Mouse (Mus musculus): ENCODE measurements at regions not wholly inside any gene's neighbourhood (a gene's known extent, or its start where the extent isn't known, plus 50 kb on each side); places are given as distances from the start of the nearest gene placed in this dataset.

DNA sequence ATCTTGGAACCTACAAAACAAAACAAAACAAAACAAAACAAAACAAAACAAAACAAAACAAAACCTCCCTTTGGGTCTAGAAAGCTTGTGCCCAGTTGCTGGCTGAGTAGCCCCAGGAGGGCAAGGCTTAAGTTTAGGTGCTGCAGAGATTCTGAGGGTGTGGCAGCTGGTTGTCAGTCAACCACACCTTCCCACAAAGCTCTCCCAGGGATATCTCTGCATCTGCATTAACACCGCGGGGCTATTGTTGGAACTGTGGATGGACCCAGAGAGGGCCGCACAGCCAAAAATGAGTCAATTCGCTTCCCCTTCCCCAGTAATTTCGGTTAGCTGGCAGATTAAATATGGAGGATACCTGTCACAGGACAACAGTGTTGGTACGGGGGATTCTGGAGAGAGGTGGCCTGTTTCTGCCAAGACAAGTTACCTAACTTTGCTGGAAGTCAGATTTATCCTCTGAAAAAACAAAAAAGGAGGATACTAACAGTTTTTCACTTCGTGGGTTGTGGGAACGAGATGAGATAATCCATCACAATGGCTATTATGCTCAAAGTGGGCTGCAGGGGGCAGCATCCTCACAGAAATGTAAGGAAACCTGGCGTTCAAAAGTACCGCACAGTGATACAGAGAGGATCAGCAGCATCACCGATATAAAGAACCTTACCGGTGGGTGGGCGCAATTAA lies 96.7 kb downstream of the 1500009L16Rik start:
- peak; percentile 77 to 88 for DNase-seq

DNA sequence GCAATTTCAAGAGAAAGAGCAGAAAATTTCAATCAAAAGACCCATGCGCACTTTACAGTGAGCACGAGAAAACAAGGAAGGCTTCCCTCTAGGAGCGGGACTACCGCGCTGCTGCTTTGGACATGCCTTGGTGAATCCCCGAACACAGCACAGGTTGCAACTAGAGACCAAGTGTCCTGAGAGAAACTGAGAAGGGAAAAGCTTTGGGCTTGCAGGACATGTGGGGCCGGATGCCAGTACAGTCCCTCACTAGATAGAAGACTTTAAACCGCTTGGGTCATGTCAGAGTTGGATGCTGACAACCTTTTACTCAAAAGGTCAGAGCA lies 97.2 kb downstream of the 1500009L16Rik start:
- no peak for DNase-seq

DNA sequence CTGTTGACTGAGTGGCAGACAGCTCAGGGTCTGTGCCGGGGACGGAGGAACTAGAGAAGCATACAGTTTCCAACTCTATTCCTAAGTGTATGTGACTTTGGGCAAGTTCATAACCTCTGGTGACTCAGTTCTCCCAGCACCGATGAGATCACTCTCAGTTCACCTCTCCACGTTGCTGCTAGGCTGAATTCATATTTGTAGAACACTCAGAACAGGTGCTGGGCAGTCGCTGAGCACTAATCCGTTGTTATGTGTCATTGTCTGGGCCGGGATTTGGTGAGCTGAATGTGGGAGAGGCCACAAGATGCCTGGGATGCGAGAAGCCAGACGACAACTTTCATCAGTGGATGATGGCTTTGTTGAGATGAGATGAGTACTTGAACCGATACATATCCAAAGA lies 98.4 kb downstream of the 1500009L16Rik start:
- no peak for DNase-seq

DNA sequence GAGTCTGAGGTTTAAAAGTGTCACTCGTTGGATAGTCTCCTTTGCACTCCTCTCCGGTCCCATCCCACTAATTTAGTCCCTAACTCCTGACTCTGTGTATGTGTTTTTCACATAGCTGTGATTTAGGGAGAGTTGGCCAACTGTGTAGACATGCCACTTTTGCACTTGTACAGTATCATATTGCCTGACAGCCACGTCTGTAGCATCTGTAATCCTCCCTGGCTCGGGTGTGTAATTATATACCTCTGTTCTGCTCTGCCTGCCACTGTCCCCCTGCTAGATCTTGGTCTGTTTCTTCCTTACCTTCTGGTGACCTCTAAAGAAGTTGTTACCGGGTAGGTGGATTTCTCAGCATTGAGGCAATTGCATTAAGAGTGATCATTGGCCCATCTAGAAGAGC lies 103.4 kb downstream of the 1500009L16Rik start:
- no peak for DNase-seq

DNA sequence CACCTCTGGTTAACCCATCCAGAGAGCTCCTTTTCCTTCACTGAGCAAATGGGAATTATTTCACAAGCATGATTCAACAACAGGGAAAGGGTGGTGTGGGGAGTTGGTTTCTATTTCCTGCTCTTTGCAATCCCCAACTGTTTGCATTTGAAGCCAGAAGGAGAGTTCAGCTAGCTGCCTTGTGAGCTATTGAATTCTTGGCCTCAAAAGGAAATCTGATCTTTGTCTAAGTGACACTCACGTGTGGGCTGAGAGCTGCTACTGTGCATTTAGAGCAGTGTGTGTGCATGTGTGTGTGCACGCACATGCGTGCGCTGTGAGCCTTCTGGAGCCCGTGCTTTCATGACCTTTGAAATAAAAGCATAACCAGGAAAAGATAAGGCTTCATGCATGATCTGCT lies 113.7 kb downstream of the 1500009L16Rik start:
- DNase-seq, result no peak

DNA sequence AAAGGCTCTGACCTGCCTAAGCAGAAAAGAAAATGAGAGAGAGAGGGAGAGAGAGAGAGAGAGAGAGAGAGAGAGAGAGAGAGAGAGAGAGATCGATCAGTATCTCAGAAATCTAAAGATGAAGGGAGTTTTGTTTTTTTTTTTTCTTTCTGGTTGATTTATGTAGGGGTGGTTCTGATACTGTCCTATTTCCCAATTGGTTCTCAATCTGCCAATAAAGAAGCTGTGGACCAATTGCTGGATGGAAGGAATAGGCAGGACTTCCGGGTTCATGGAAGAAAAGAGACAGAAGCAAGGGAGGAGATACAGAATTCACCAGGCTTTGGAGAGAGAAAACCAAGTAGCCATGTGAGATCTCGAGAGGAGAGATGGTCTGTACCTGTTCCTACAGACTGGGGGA lies 117.6 kb downstream of the 1500009L16Rik start:
- no peak for DNase-seq

DNA sequence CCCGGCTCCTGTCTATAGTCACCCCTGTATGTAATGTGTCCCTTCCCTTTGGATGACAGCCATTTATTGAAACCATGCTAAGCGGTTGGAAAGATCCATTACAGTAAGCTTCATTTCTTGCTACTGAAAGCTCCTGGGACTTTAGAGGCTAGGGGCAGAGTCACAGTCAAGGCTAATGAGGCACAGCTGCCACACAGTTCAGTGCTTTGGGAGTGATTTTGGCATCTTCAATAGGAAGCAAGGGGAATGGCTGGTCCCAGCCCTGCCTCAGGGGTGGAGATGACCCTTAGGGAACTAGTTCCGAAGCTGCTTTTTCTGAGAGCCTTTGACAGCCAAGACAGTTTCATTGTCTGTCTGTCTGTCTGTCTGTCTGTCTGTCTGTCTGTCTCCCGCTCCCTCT lies 128.2 kb downstream of the 1500009L16Rik start:
- no peak for DNase-seq

DNA sequence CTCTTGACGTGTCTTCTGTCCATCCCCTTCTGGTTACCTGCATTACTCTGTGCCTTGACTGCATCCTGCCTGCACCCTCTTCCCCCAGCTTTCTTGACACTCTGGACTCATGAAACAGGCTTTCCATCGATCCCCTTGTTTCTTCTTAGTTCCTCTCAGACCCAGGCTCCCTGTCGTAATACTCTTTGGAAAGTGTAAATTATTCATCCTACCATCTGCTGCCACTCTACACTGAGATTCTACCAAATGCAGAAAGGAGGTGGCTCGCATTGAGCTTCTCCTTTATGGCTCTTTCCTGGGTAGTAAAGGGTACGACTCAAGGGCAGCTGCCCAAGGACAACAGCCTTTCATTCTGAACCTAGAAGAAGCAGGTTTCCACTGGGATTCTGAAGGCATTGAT lies 129.5 kb downstream of the 1500009L16Rik start:
- no peak for DNase-seq

DNA sequence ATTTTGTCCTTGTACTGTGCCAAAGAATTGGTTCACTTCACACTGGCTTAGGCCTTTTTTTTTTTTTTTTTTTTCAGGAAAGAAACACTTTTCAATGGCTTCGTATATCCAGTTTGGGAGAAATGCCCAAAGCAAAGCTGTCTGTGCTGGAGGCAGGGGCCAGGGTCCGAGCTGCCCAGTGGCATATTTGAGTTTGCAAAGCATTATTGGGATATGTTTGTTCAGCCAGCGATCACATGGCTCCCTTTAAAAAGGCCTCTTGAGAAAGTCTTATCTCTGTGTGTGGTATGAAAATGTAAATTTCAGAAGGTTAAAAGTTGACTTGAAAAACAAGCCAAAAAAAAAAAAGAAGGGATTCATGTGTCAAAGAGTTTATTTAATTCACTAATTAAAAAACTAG lies 130.1 kb downstream of the 1500009L16Rik start:
- no peak for DNase-seq

DNA sequence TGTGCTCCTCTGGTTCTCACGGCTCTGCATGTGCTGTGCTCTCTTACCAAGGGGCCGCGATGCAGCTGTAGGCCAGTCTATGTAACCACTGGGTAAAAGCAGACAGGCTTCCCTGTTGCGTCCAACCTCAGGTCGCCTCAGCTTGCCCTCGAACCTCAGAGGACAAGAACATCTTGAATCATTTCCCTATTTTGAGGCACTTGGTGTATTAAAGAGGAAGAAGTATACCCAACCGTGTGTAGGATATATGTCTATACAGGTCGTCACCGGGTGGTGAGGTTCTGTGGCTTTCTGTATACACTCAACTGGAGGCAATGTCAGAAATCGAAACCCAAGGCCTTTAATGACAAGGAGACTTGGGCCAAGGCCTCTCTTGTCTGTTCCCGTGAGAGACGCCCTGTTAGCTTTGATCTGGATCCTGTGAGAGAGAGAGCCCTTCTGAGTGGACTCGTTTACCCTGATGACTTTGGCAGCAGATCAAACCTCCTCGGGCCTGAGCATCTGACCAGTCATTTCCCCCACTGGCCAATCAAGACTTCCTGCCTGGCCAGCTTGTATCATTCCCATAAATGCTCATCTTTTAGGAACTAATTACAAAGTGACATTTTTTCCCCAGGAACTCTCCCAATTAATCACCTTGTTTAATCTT lies 135.3 kb downstream of the 1500009L16Rik start:
- no peak for DNase-seq

DNA sequence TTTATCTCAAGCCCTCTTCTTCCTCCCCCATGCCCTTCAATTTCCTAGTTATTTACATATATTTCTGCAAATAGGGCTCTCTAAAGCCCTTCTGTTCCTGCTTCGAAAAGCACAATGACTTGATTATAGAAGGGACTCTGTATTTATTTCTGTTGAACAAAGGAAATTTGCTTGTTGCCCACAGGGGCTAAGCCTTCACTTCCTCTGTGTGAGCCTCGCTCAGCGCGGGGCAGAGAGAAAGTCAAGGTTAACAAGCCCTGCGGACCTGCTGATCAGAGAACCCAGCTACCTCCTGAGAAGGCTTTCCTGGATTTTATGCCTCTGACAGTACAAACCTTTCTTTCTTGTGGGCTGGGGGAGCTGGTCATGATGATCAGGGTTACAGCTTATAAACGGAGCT lies 136.0 kb downstream of the 1500009L16Rik start:
- DNase-seq, result no peak

DNA sequence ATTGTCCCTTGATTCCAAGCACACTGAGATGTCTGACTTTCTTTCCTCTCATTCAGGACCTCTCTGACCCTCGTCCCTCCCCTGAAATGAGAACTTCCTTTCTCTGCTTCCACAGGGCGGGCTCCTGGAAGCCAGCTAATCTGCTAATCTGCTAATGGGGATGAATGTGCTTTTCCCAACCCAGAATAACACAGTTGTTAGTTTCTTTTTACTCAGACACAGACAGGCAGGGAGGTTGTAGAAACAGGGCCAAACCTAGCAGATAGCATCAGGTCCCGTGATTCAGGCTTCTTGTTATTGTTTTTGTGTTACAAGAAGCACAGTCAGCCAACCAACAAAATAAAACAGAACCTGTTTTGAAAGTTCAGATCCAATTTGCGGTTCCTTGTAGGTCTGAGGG lies 137.0 kb downstream of the 1500009L16Rik start:
- no peak for DNase-seq

DNA sequence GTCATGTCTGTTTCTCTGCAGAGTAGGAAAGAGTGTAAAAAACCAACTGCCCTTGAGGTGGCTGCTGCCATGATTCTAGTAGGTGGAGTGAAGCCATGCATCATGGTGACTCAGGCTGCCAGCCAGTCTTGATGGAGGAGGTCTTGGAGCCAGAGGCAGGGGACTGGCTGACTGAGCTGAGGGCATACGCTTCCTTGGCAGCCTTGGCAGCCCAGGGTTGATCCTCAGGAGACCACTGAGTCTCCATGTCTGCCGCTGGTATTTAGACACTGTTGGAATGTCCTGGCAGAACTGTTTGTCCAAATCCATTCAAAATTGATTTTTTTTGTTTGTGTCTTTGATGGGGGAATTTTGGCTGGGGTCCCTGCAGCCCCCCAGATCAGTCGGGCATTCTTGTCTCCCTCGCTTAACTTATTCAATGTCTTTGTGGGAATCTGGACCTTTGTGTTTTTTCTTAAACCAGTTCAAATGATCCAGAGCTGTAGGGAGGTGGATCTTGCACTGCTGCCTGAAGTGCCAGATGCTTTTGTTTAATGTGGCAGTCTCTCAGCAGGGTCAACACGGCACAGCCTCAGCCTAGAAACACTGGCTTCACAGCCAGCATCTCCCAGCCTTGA lies 139.0 kb downstream of the 1500009L16Rik start:
- peak in 1 of 2 experiments; percentile 4 for DNase-seq

DNA sequence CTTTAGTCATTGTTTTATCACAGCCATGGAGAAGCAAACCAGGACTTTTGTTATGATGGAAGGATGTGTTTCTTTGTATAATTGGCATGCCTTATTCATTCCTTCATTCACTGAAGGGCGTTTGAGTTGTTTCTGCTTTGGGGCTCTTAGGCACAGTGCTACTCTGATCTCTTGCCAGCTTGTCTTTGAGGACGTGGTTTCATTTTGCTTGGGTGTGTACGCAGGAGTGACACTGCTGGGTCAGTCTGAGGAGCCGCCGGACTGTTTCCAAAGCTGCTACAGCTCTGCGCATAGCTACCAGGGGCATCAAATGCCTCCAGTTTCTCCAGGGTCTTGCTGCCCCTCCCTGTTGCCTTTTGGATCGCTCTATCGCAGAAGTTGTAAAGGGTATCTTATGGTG lies 141.9 kb downstream of the 1500009L16Rik start:
- DNase-seq, result no peak

DNA sequence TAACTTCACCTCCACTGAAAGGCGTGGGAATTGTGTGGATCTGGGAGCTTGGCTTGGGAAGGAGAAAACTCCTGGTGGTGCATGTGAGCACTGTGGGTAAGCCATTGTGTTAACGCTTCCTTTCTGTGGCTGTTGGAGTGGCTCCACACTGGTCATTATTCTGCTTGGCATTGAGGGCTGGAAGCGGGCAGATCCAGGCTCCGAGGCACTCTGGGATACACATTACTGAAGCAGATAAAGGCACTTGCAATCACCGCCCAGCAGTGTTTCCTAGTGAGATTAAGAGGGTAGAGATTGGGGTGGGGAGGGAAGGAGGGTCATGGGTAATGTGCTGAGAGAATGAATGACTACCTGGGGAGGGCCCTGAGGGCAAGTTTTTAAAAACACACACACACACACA lies 143.3 kb downstream of the 1500009L16Rik start:
- no peak for DNase-seq

DNA sequence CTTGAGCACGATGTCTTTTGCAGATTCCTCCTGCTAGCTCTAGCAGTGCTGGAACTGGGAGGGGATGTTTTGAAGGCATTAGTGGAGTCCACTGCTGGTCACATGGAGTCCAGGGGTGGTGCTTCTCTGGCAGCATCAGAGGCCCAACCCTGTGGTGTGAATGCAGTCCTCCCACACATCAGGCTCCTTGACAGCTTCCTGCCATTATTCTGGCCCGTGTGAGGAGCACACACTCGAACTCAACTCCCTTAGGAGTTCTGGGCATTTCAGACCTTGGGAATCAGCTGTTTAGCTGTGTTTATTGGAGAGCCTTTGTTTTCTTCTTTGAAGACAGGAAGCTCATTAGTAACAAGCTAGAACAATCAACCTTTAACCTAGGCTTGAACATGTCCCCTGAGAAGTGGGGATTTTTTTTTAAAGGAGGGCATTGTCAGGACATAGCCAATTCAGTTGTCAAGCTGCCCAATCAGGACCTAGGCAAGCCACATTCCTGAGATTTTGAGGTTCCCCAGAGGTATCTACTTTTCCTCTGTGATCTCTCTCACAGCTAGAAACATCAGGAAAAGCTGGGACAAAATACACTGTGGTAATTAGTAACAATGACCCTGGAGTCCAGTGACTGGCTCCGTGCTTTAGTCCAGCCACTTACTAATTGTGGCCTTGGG lies 149.2 kb downstream of the 1500009L16Rik start:
- DNase-seq, result no peak

DNA sequence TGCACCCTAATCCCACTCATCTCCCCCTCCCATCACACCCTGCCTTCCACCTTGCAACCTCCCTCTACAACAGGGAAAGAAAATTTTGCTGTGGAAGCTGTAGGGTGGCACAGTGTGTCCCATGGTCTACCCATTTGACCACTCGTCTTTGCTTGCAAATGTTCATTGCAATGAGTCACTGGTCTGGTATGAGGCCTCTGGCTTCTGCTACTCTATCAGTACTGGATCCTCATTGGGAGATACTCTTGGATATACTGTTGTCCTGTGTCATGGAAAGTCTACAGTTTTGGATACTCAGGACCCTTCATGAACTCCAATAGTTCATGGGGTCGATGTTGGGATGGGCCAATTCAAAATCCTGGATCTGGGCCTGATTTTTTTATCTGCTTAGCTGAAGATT lies 156.1 kb downstream of the 1500009L16Rik start:
- no peak for DNase-seq

DNA sequence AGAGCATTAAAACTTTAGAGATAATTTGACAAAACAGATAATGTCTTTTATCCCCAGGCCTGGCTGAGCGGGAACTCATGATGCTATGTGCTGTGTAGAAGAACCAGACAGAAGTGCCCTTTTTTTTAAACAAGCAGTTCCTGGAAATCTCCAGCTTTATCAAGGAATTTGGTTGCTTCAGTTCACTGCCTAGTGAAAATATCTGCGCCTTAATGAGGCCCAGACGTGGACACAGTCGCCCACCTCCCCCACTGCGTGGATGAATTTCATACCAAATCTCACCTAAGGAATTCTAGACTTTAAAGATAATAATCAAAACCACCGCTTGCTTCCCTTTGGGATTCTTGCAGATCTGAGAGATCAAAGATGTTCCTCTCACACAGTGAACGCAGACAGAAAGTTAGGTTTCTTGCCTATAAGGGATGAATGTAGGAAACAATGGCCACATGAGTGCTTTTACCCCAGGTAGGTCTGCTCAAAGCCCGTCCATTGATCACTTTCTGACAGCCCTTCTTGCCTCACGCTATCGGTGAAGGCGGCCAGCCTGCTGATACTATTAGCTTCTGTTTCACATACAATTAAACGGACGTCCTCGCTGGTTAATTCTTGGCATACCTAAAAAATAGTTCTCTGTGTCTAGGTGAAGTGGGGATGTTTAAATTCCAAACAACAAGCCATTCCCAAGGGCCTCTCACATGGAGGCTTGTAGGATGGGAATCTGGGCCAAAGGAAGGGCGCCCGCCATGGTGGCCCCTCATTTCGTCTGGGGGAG lies 159.6 kb downstream of the 1500009L16Rik start:
- no peak for DNase-seq

DNA sequence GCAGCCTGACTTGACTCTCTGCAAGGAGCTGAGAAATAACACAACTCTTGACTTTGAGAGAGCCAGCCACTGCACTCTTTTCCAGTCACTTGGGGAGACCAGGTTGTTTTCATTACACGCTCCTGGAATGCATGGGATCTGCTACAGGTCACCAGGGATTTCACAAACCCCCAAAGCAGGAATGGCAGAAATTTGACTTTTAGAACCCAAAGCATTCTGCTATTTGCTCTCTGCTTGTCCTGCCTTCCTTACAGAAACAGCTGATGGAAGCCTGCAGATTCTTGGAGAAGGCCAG lies 160.2 kb downstream of the 1500009L16Rik start:
- no peak for DNase-seq

DNA sequence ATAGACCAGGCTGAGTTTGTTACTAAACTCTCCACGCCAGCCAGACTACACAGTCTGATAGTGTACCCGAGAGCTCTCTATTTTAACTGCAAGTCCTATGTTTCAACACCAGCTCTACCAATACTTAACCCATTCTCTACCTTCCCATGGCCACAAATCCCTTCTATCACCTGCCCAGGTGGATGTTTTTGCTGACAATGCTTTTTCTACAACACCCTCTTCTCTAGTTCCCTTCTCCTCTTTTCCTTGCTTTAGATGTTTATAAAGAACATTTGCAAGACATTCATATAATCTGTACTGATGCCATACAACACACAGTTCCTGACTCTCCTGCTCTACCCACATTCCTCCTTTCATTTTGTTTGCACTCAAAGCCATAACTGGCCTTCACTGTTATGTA lies 161.9 kb downstream of the 1500009L16Rik start:
- no peak for DNase-seq

DNA sequence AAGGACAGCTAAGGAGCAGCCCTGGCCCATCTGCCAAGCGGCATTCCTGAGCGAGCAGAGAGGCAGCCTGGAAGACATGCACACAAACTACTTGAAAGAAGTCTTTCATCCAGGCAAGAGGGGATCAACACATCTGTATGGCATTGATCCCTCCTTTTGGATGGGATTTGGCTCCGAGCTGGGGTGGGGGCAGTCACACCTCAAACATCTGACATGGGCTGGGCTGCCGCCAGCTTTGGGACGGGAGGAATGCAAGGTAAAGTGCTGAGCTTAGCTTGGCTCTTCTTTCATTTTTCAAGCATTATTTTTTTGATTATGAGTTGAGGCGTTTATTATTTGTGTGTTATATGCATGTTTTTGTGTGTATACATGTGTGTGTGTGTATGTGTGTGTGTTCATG lies 165.9 kb downstream of the 1500009L16Rik start:
- no peak for DNase-seq

DNA sequence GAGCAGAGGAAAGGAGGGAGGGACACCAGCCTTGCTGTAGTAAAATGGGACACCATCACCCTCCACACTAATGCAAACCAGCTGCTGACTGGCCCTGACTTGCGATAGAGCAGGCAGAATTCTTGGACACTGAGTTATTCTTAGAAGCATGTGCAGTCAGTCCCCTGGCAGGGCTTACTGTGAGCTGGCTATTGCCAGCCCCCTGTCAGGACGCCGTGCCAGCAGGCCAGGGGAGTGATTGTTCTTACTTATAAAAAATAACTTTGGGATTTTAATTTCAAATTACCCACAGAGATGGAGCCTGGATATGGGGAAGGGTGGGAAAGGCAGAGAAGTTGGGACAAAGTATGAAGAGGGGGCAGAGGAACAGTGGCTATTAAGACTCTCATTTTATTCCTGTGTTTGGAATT lies 173.1 kb downstream of the 1500009L16Rik start:
- DNase-seq, result no peak

DNA sequence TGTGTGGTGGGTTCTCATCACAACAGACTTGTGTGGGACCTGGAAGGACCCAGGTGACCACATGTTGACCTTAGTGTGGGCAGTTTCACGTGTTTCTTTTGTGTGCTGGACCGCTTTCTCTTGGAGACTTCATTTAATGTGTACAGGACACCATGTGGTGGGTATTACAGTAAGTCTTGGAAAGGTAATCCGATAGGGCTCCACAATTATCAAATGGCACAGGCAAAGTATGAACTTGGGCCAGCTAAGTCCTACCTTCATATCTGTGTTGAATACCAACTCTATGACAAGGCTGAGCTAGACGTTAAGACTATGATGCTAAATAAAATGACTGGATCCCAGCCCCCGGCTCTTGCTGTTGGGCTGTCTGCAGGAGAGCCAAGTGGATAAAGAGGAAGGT lies 173.5 kb downstream of the 1500009L16Rik start:
- DNase-seq, result no peak

DNA sequence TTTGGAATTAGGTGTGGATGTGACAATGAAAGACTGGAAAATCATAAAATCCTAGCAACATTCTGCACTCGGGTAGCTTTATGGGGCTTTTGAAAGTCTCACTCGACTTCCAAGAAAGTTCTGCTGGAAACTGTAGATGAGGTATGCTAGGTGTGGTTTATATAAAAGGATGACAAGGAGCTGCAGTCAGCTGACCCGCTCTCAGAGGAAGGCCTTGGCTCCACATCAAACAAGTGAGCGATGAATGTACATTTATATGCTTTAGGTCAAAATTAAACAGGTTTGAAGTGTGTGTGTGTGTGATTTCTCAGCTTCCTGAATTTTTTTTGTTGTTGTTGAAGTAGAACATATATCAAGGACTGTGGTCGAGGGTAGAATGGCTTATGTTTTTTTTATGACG lies 174.9 kb downstream of the 1500009L16Rik start:
- DNase-seq, result no peak
